Mouse (Mus musculus) G1E (cell line): ENCODE measurements around the gene Parva.

Source experiments
- CTCF ChIP-seq: IDR thresholded peaks from 2 replicates; pipeline ENCODE4 v1.5.1; 2012; ENCODE audit warnings: low read depth, low read length, inconsistent platforms, mixed read lengths
- TAL1 ChIP-seq: conservative IDR thresholded peaks from 2 replicates; pipeline ENCODE4 v1.6.1; 2012; ENCODE audit warnings: low read depth, low read length, inconsistent platforms, mixed read lengths

DNA sequence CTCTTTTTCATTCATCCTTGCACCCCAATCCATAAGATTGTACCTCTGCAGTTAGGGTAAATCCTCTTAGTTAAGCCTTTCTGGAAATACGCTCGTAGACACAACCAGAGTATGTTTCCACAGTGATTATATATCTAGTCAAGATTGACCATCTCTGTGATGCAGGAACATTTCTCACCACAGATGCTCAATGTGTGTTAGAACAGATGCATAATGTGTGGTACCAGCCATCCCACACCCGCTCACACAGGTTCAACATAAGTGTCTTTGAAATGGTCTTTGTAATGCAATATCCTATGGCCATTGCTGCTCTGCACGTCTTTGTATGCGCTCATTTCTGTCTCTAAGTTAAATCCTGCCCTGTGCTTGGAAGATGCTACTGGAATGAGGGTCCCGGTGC lies 98.2 kb downstream of the Parva start:
- no peak for TF ChIP-seq TAL1
- no peak for TF ChIP-seq CTCF
